Mouse (Mus musculus): ENCODE results near the gene Nmrk1. TPM values are rescaled to one million over a fixed set of nuclear protein-coding genes. Genes with fewer than 3 reads are reported as not detected.

Gene Nmrk1
- 5.7 and 5.9 TPM in 2 replicates for polyA plus RNA-seq (2021; fragmentation: Nextera tagmentation)
- long read RNA-seq, experiment 1, transcript Nmrk1-206 (9 exons, 1,940 nt): major isoform, 12 of 16 reads
- long read RNA-seq, experiment 1, partial matches to known transcripts: 3 of 16 reads
- long read RNA-seq, experiment 1, other reads (novel, unspliced or antisense): 1 of 16 reads
- long read RNA-seq, experiment 2, transcript Nmrk1-206 (9 exons, 1,940 nt): major isoform, 22 of 34 reads
- long read RNA-seq, experiment 2, partial matches to known transcripts: 1 of 34 reads
- long read RNA-seq, experiment 2, other reads (novel, unspliced or antisense): 7 of 34 reads

GRCm38 (mm10) chr19:18631644-18632219 is at the start of gene Nmrk1, which contains the start of gene Ostf1:
Gene Nmrk1, plus strand, starts transcription at chr19:18631950.
Gene Ostf1, minus strand, starts transcription at chr19:18631823.

GRCm38 (mm10) chr19:18670608-18671007 is 38.9 kb downstream of the Nmrk1 start, which contains the start of gene Carnmt1:
Gene Carnmt1, plus strand, starts transcription at chr19:18670764.

Other genes with a start within 250 kb of the Nmrk1 start
- 68.3 and 69.5 TPM in 2 replicates for gene Ostf1, start 127 bp upstream of the Nmrk1 start, polyA plus RNA-seq (2021; fragmentation: Nextera tagmentation)
- gene Carnmt1, start 38.8 kb downstream of the Nmrk1 start, polyA plus RNA-seq (2021; fragmentation: Nextera tagmentation): 3.8 and 4.5 TPM in 2 replicates
- 35.5 and 41.5 TPM in 2 replicates for gene D030056L22Rik, start 81.2 kb downstream of the Nmrk1 start, polyA plus RNA-seq (2021; fragmentation: Nextera tagmentation)
- gene Trpm6, start 118.0 kb downstream of the Nmrk1 start, polyA plus RNA-seq (2021; fragmentation: Nextera tagmentation): 0.08 and 0.14 TPM in 2 replicates

All from layer of hippocampus, adult 6 months (tissue).